Mouse (Mus musculus) T-helper 1 cell (primary cell): Measurements from ENCODE around the gene AI413582.

Experiments
- in situ Hi-C: fragments of 300-600 bp; cut with MboI, MseI; formaldehyde crosslinking; loops from one replicate; pipeline ENCODE4 v1.15.1; 2025; ENCODE audit warnings: high pct_unique_total_duplicates

AI413582 gene

DNA sequence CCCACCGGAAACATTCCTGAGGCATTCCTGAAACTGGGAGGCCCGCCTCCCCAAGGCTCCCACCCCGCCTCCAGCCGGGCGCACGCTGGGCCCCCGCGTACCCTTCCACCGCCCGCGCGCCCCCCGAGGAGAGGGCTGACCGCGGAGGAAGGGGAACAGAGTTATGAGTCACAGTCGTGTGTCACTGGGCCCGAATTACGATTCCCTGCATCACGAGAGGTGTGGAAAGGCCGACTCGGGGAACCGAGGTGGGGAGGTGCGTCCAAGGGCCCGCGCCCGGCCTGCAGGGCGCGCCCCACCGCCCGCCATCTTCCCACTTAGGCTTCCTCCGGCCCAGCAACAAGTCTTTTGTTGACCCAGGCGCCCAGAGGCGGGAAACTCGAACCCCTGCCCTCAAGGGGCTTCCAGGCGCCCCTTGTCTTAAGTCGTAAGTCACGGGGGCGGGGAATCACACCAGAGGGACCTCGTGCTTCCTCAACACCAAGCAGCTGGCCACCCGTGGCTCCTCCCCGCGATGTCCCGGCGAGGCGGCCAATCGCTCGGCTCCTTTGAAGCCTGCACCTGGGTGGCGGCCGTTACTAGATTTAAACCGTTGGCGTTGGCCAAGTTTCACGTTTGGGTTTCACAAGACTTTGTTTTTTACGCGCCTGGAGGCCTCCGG lies 9.9 kb downstream of the AI413582 start:
- in situ Hi-C loops: no loop called here

DNA sequence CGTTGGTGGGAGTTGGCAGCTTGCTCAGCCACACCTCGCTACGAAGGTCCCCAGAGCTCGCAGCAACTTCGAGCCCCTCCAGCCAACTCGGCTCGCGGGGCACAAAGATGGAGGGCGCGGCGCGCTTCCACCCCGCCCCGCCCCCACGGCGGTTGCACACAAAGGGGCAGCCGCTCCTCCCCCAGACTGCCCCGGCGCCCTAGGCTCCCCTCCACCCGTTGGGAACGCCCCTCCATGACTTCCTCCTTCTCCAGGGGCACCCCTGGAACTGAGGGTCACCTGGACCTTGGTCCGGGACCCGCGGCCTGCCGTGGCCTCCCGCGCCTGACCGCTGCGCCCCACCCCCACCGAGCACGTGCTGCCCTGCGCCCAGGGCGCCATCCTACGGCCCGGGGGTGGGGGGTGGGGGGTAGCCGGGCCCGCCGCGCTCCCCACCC lies 10.5 kb downstream of the AI413582 start:
- in situ Hi-C loops: no loop called here

DNA sequence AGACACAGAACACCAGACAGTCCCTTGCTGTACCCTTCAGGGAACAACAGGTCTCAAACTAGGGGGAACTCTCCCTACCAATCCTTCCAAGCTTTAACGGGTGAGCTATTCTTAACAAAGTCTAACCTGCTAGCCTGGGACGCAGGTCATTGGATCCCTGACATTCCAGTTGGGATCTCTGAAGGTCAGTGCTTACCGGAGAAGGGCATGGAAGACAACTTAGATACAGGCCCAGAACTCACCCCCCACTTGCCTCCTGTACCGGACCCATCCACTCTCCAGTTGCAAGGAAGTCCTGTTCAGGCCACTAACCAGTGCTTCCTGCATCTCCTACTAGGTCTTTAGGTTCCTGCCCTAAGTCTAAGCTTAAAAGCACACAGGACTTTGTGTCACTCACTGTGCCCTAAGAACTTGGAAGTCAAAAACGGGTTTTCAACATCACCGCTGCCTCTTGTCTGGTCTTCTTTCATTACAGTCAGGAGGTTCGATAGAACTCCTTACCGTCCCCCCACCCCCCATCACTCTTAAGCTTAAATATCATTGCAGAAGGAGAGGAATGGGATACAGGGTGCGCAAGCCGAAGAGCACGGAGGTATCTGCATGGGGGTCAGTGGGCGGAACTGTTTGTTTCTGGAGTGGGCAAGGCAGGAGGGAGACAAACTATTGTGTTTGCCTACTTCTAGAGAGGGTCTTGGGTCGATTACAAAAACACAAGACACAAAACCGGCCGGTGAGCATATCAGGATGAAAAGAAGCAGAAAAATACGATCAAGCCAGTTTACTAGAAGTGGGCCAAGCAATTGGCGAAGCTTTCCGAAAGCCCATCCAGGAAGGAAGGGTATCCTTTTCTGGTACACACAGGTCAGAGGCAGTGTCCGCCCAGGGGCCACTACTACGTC lies 11.2 kb downstream of the AI413582 start:
- in situ Hi-C loops: no loop called here

DNA sequence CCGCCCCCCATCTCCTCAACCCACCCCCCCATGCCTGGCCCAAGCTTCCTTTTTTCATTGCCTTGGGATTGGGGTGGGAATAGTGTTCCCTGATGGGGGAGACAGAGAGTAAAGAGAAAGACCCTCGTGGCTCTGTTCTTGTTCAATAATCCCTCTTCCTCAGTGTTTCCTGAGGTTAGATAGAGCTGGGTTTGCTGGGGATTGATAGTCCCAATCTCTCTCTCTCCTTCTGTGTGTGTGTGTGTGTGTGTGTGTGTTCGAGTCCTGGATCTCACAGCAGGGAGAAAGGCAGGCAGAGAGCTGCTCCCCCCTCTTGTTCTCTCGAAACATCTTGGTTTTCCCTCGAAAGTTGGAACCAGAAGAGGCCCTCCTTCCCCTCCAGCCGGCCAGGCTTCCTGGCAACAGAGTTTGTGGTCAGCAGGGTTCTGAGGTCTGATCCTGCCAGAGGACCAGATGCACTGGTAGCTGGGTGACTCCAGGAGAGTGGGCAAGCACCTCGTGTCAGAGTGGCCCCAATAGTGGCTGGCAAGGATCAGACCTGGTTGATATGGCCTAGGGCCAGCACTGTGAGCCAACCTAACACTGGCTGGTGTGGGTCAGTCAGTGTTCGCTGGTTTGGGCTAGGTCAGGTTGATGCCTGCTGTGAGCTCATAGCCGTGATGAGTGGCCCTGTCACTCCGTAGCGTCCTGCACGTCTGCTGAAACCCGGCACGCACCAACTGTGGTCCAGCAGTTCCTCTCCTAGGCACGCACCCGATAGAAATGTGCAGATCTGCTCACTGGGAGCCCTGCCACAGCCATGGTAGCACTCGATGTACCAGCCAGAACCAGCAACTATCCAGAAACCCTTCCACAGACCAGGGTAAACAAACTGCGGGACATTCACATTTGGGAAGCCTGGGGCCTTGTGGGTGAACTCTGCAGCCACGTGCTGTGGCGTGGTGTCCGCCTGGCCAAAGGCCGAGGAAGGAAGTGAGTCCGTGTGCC lies 13.0 kb downstream of the AI413582 start:
- in situ Hi-C loops: no loop called here

DNA sequence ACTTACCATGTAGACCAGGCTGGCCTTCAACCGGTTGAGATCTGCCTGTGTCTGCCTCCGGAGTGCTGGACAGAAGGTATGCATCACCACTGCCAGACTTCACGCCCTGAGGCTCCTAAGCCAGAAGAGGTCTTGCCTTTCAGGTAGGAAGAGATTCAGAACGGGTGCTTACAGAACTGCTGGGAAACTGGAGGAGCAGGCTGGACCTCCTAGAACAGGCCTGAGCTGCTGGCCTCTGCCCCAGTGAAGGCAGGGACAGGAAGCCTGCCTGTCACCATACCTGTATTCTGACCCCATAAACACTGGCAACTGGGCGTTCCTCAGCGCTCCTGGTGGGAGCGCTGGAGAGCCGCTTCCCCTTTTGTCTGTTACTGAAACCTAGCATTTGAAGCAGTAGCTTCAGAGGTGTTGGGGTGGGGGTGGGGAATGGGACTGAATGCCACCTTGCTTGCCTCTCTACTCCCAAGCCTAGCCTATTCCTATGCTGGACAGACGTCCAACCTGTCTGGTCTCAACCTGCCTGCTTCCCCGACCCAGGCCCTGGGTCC lies 14.1 kb downstream of the AI413582 start:
- in situ Hi-C loops: no loop called here

DNA sequence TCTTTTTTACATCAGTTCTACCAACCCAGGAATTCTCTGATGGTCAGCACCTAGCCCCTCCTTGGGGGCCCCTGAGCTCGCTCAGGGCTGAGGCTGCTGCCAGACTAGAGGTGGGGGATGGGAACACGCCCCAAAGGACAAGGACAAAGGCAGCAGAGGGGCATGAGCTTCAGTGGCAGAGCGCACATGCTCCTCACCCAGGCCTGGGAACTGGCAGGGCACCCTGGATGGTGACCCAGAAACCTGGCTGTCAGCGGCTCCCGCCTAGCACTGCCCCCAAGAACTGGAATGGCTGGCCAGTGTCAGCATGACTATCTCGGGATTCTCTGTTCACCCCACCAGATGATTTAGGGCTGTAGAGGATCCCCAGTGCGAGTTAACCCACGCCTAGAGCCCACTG lies 16.3 kb downstream of the AI413582 start:
- in situ Hi-C loops: no loop called here

DNA sequence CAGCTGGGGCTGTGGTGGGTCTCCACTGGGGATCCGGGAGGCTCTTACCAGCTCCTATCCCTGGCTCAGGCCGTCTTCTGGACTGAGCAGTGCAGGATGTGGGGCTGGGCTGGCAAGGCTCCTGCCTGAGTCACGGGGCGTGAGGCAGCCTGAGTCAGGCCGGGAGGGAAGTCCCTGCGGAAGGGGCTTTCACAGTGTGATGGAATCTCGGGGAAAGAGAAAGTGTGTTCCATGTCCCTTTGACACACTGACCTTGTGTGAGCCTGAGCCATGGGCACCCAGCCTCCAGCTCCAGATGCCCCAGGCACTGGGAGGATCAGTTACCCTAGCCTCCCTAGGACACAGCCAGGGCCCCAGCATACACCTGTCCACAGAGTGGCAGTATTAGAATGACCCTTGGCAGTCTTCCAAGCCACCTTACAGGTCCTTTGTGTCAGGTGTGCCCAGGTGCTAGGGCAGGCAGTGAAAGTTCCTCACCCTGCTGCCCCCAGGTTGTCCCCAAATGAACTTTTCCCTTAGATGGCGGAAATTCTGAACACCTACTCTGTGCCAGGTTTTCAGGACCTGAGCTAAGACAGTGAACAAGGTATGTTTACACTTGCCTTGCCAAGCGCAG lies 18.2 kb downstream of the AI413582 start:
- in situ Hi-C loops: no loop called here

DNA sequence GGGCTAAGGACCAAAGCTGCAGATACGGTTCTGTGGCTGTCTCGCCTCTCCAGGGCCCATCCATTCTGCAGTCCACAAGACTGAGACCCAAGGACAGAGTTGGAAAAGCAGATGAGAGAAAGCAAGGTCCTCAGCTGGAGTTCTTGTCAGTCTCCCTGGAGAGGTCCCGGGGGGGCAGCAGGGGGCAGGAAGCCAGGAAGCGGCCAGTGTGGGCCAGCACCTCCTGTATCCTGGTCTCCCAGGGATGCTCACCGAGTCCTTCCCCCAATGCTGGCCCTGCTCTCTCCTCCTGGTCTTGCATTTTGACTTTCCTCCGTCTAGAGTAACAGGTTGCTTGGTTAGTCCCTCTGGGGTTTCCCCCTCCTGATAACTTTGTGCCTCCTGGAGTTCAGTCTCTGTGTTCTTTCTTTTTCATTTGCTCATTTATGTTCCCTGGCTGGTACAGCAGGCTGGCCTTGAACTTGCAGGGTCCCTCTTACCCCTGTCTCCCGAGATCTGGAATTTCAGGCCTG lies 18.9 kb downstream of the AI413582 start:
- in situ Hi-C loops: no loop called here

DNA sequence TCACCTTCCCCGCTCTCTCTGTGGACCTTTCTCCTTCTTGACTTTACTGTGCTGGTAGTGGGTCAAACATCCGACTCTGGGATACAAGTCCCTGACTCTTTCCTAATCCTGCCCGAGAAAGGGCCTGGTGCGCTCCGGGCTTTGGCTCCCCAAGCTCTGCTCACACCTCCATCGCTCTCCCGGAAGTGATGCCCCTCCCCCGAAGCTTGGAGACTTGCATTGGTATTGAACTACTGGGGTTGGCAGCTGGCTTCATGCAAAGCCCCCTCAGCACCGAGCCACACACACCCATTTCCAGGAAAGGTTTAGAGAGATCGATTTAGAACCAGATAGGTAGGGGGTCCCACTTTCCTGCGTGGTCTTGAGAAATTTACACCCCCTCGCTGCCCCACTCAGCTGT lies 19.6 kb downstream of the AI413582 start:
- in situ Hi-C loops: no loop called here

DNA sequence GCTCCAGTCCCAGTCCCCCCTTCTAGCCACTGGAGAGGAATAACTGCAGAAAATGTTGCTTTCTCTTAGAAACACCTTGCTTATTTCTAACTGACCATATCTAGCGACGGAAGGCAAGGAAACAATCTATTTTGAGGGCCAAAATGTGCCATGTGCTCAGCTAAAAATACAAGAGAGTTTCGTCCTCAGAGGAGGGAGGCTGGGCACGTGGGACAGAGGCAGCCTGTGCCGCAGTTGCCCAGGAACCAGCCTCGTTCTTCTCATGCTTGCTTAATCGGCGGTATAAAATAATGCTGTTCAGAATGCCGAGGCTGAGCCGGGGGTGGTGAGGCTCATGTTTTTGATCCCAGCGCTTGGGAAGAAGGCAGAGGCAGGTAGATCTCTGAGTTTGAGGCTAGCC lies 21.0 kb downstream of the AI413582 start:
- in situ Hi-C loops: no loop called here

DNA sequence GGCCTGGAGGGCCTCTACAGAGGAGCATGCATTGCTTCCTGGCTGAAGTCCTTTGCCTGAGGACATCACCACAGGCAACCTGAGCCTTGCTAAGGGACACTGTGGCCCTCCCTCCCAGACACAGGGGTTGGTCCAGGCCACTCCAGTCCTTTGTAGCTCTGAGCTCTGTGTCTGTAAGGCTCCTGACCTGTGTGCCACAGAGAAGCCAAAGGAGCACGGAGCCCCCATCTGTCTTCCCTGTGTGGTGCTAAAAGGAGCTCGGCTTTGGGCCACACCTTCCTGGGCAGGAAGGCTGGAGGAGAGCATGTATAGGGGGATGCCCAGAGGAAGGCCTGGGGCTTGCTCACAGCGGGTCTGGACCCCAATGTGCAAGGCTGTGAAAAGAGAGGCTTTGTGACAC lies 23.6 kb downstream of the AI413582 start:
- in situ Hi-C loops: no loop called here

DNA sequence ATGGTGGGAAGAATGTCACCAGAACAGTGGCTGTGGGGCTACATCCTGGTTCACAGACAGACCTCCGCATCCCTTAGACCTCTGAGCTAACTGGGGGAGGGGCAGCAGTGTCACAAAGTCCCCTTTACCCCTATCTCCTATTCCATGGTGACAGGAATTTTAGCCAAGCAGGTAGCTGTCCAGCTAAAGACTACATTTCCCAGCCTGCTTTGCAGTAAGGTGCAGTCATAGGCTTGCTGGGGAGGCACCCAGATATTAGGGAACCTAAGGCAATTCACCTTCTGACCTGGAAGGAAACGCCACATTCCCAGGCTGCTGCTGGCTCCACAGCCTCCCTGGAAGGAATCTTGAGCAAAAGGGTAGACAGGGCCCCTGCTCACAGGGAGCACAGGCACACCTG lies 24.3 kb downstream of the AI413582 start:
- in situ Hi-C loops: no loop called here

DNA sequence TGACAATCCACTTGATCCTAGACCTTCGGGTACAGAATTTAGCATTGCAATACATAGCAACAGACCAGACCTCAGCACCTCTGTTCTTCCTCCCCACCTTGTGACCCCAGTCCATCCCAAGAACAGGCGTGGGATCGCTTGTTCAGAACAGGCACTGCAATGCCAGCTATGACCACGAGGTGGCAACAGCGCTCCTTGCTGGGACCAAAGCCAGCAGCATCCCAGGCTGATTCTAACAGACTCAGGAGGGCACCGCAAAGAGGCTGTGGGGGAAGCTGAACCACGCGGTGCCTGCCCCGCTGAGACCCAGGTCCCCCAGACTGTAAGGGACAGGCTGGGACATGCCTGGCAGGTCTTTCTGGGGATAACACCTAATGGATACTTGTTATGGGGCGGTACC lies 30.8 kb downstream of the AI413582 start:
- in situ Hi-C loops: loop anchor here (10.0 kb wide), 1 partner anchor 1420 kb away; the partner anchor contains the start of gene Kctd20

DNA sequence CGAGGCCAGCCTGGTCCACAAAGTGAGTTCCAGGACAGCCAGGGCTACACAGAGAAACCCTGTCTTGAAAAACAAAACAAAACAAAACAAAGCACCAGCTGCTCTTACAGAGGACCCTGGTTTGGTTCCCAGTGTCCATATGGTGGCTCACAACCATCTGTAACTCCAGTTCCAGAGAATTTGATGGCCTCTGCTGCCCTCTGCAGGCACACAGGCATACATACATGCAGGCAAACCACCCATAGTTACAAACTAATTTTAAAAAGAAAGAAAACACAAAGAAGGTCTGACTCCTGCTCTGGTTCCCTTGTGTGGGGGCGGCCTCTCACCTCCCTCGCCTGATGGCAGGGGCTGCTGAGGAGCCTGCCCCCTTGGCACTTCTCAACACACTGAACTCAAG lies 32.2 kb downstream of the AI413582 start:
- in situ Hi-C loops: loop anchor here (10.0 kb wide), 1 partner anchor 1421 kb away; the partner anchor contains the start of gene Kctd20

DNA sequence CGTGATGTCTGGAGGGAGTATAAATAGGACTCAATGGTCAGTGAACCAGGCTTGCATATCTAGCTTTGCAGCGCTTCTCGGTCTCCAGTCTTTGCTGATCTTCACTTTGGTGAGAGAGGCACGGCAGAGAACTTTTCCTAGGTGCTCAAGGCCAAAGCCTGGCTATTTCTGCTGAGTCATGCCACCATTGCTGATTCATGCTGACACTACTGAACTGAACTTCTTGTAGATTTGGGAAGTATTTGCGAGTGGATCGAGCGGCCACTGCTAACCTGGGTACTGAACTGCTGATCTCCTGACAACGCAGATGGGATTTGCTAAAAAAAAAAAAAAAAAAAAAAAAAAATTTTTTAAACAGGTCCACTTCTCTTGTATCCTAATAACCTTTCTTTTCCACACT lies 33.5 kb downstream of the AI413582 start:
- in situ Hi-C loops: loop anchor here (10.0 kb wide), 1 partner anchor 1423 kb away; the partner anchor contains the start of gene Kctd20

DNA sequence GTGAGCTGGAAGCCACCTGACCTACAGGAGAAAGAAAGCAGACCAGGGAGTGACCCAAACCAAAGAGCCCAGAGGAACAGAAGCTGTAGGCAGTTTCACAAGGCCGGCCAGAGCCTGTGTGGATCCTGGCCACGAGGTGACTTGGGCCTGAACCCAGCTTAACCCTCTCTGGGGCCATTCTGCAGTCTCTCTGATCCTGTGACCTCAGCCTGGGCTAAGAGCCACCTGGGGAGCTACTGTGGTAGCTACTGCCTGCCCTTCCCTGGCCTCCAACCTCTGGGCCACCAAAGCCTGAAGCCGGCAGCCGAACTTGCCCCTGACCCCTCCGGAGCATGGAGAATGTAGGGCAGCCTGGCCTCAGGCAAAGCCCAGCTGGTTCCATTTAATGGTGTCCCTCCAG lies 36.8 kb downstream of the AI413582 start:
- in situ Hi-C loops: no loop called here

DNA sequence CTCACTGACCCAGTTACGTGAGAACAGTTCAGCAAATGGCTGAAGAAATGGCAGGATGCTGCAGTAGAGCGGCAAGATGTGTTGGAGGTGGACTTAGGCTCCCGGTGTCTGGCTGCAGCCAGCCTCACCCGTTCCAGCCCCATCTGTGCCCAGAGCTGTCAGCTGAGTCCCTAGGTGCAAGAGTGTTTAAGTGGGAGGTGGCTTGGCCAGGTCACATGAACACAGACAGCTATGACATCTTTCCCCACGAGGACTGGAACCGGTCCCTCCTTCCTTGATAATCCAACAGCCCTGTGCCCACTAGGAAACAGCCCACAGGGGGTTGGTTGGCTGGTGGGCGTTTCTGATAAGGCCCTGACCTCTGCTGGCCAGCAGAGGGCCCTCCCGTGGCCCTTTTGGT lies 37.5 kb downstream of the AI413582 start:
- in situ Hi-C loops: no loop called here

DNA sequence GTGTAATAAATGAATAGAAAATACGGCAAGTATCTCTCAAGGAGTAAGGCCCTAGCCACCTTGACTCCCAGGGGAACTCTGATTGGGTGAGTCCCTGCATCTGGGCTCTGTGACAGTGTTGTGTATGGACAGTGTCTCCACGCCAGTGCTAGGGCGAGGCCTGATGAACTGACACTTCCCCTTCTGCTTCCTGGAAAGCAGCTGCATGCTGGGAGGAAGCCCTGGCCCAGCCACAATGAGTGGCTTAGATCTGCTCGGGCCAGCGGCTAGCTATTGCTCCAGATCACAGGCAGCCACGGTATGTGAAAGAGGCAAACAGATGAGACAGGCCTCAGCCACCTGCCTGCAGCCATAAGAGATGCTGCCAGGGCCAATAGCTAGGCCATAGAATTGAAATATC lies 38.4 kb downstream of the AI413582 start:
- in situ Hi-C loops: no loop called here

DNA sequence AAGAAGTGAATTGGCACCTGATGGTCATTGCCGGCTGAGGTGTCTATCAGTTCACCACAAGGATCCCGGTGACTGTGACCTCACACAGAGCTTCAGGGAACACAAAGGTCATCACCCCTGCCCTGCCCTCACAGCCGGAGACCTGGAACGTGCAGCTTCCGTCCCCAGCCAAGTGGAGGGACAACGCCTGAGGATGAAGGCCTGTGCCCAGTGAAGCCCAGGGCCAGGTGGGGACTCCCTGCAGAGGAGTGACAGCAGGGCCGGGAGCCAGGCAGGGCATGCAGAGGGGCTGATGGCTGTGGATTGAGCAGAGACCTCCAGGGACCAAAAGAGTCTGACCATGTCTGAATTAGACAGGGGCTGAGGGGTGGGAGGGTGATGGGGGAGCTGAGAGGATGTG lies 42.4 kb downstream of the AI413582 start:
- in situ Hi-C loops: loop anchor here (25.0 kb wide), 1 partner anchor 361 kb away; the partner anchor contains the start of gene Ip6k3

DNA sequence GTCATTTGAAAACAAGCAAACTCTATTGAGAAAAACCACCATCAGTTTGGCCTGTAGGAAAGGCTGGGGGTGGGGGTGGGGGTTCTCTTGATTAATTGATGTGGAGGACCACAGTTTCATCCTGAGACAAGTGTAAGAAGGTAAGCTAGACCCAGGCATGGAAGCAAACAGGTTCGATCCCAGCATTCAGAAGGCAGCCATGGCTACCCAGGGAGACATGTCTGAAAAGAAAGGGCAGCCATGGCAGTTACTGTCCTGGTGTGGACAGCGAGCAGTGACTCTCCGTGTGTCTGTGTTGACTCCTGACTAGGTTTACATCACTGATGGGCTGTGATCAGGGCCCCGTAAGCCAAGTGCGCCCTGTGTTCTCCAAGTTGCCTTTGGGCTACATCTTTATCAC lies 44.3 kb downstream of the AI413582 start, which contains the start of gene Grm4:
Grm4 (minus strand) TSS at position 101 of the 400 bp plus-strand sequence.
- in situ Hi-C loops: loop anchor here (25.0 kb wide), 1 partner anchor 359 kb away; the partner anchor contains the start of gene Ip6k3
